Mouse (Mus musculus): Measurements from ENCODE around the gene Atox1. TPM values are rescaled to one million over a fixed set of nuclear protein-coding genes. Genes with fewer than 3 reads are reported as not detected.

The Atox1 gene
- total RNA-seq, 2 experiments from 2014 or later, result 58.7 to 65.7 TPM

- no peak for DNase-seq
- intact Hi-C loops (cut with DNase I; ENCODE audit: low total_unique reads), result no loop called here
Observed at GRCm38 (mm10) chr11:55458501-55458900, 2.5 kb downstream of the Atox1 start.

- DNase-seq, result no peak
- intact Hi-C loops (cut with DNase I; ENCODE audit: low total_unique reads), result no loop called here
Observed at GRCm38 (mm10) chr11:55455166-55455565, 5.9 kb downstream of the Atox1 start.

- intact Hi-C loops (cut with DNase I; ENCODE audit: low total_unique reads), result no loop called here
- no peak for DNase-seq
Observed at GRCm38 (mm10) chr11:55453640-55454039, 7.4 kb downstream of the Atox1 start.

GRCm38 (mm10) chr11:55450311-55450710, 10.7 kb downstream of the Atox1 start:
- intact Hi-C loops (cut with DNase I; ENCODE audit: low total_unique reads), result no loop called here
- no peak for DNase-seq

GRCm38 (mm10) chr11:55449531-55449930, 11.5 kb downstream of the Atox1 start:
- intact Hi-C loops (cut with DNase I; ENCODE audit: low total_unique reads), result loop anchor here (5.0 kb wide), 1 partner anchor 237 kb away; no protein-coding TSS in a partner anchor
- no peak for DNase-seq

GRCm38 (mm10) chr11:55446579-55446978, 14.5 kb downstream of the Atox1 start:
- intact Hi-C loops (cut with DNase I; ENCODE audit: low total_unique reads), result loop anchor here (2.0 to 5.0 kb wide), 2 partner anchors 58 to 234 kb away; no protein-coding TSS in a partner anchor
- DNase-seq, result peak; percentile 83

- no peak for DNase-seq
- intact Hi-C loops (cut with DNase I; ENCODE audit: low total_unique reads), result loop anchor here (5.0 kb wide), 1 partner anchor 232 kb away; no protein-coding TSS in a partner anchor
Observed at GRCm38 (mm10) chr11:55444772-55445171, 16.3 kb downstream of the Atox1 start.

GRCm38 (mm10) chr11:55439718-55440117, 21.3 kb downstream of the Atox1 start:
- intact Hi-C loops (cut with DNase I; ENCODE audit: low total_unique reads), result no loop called here
- no peak for DNase-seq

- peak; percentile 50 for DNase-seq
- intact Hi-C loops (cut with DNase I; ENCODE audit: low total_unique reads), result no loop called here
Observed at GRCm38 (mm10) chr11:55438031-55438430, 23.0 kb downstream of the Atox1 start.

GRCm38 (mm10) chr11:55436089-55436488, 24.9 kb downstream of the Atox1 start:
- DNase-seq, result no peak
- intact Hi-C loops (cut with DNase I; ENCODE audit: low total_unique reads), result no loop called here

- intact Hi-C loops (cut with DNase I; ENCODE audit: low total_unique reads), result no loop called here
Observed at GRCm38 (mm10) chr11:55432981-55433380, 28.1 kb downstream of the Atox1 start.

GRCm38 (mm10) chr11:55429973-55430372, 31.1 kb downstream of the Atox1 start:
- intact Hi-C loops (cut with DNase I; ENCODE audit: low total_unique reads), result no loop called here
- DNase-seq, result no peak

More at GRCm38 (mm10) chr11:55432981-55433380, 28.1 kb downstream of the Atox1 start:
- no peak for DNase-seq

GRCm38 (mm10) chr11:55428186-55429012, 32.6 kb downstream of the Atox1 start:
- intact Hi-C loops (cut with DNase I; ENCODE audit: low total_unique reads), result no loop called here
- peak; percentile 95 for DNase-seq

- intact Hi-C loops (cut with DNase I; ENCODE audit: low total_unique reads), result no loop called here
Observed at GRCm38 (mm10) chr11:55424746-55425360, 36.2 kb downstream of the Atox1 start.

GRCm38 (mm10) chr11:55423756-55424155, 37.3 kb downstream of the Atox1 start:
- intact Hi-C loops (cut with DNase I; ENCODE audit: low total_unique reads), result no loop called here
- DNase-seq, result peak; percentile 63

More at GRCm38 (mm10) chr11:55424746-55425360, 36.2 kb downstream of the Atox1 start:
- peak; percentile 39 for DNase-seq

- peak; percentile 2 for DNase-seq
- intact Hi-C loops (cut with DNase I; ENCODE audit: low total_unique reads), result no loop called here
Observed at GRCm38 (mm10) chr11:55422978-55423377, 38.1 kb downstream of the Atox1 start, which contains the start of gene Sparc. Gene Sparc, minus strand, starts transcription at chr11:55423183.

GRCm38 (mm10) chr11:55419678-55420307, 41.2 kb downstream of the Atox1 start:
- intact Hi-C loops (cut with DNase I; ENCODE audit: low total_unique reads), result no loop called here
- peak; percentile 82 for DNase-seq

GRCm38 (mm10) chr11:55419296-55419677, 41.8 kb downstream of the Atox1 start:
- intact Hi-C loops (cut with DNase I; ENCODE audit: low total_unique reads), result no loop called here
- DNase-seq, result peak; percentile 65

- no peak for DNase-seq
Observed at GRCm38 (mm10) chr11:55418704-55419061, 42.4 kb downstream of the Atox1 start.

More at GRCm38 (mm10) chr11:55418704-55419061, 42.4 kb downstream of the Atox1 start:
- intact Hi-C loops (cut with DNase I; ENCODE audit: low total_unique reads), result no loop called here
